Mouse (Mus musculus) liver, postnatal 0 days (tissue): Measurements from ENCODE around the gene Dzip1. TPM values are rescaled to one million over a fixed set of nuclear protein-coding genes. Genes with fewer than 3 reads are reported as not detected.

ENCODE experiments used
- ATAC-seq: fragments of 200-750 bp; cut with Nextera tagmentation; 2 replicates; pipeline ENCODE4 v1.8.0; 2017; ENCODE audit warnings: mild to moderate bottlenecking, moderate library complexity
- DNase-seq: peaks from one replicate; pipeline ENCODE4 v3.0.0-alpha.2; 2016
- H3K27ac ChIP-seq: fragments of 300-500 bp; sonication (generic); 2 replicates; pipeline ENCODE4 v1.5.1; 2014; ENCODE audit warnings: antibody characterized with exemption, moderate library complexity, mild to moderate bottlenecking, low read depth
- H3K27me3 ChIP-seq: fragments of 300-500 bp; sonication (generic); 2 replicates; pipeline ENCODE4 v1.6.1; 2014; ENCODE audit warnings: low read length, control low read depth, mixed read lengths; ENCODE audit not compliant: insufficient read depth
- H3K36me3 ChIP-seq: fragments of 300-500 bp; sonication (generic); replicated peaks from 2 replicates; pipeline ENCODE4 v1.6.1; 2014; ENCODE audit warnings: mild to moderate bottlenecking, control low read depth, low read length, moderate library complexity, mixed read lengths; ENCODE audit not compliant: insufficient read depth
- H3K4me1 ChIP-seq: fragments of 300-500 bp; sonication (generic); 2 replicates; pipeline ENCODE4 v1.6.1; 2014; ENCODE audit warnings: antibody characterized with exemption, mild to moderate bottlenecking, control low read depth; ENCODE audit not compliant: insufficient read depth
- H3K4me2 ChIP-seq: fragments of 300-500 bp; sonication (generic); 2 replicates; pipeline ENCODE4 v1.6.1; 2014; ENCODE audit warnings: low read depth, mild to moderate bottlenecking, low read length, moderate library complexity, mixed read lengths
- H3K4me3 ChIP-seq: fragments of 300-500 bp; sonication (generic); 2 replicates; pipeline ENCODE4 v1.5.1; 2014; ENCODE audit warnings: low read depth, low read length
- H3K9ac ChIP-seq: fragments of 300-500 bp; sonication (generic); replicated peaks from 2 replicates; pipeline ENCODE4 v1.6.1; 2014; ENCODE audit warnings: mild to moderate bottlenecking, moderate library complexity
- H3K9me3 ChIP-seq: fragments of 300-500 bp; sonication (generic); 2 replicates; pipeline ENCODE4 v1.6.1; 2016; ENCODE audit warnings: mild to moderate bottlenecking, control low read depth, low read length, mixed read lengths
- CTCF ChIP-seq: sonication (generic); IDR thresholded peaks from 2 replicates; pipeline ENCODE4 v1.5.1; 2016; ENCODE audit warnings: antibody characterized with exemption, low read depth
- EP300 ChIP-seq: IDR thresholded peaks from 2 replicates; pipeline ENCODE4 v1.6.1; 2016; ENCODE audit warnings: antibody characterized with exemption, low read depth, mild to moderate bottlenecking
- WGBS: fragments of 180-500 bp; shearing (Covaris S2); extraction: QIAGEN DNeasy Blood & Tissue Kit; methylation state at CpG from one replicate; pipeline ENCODE4 v1.1.7; 2014; ENCODE audit not compliant: insufficient replicate concordance; 5-methylcytosine and 5-hydroxymethylcytosine counted together
- polyA plus RNA-seq: library from polyadenylated mRNA; unstranded; fragments of >200 nt; fragmentation: Nextera tagmentation; extraction: Ambion mirVana; gene quantifications from 2 replicates; pipeline ENCODE4 v1.2.1, GENCODE M21; 2015

Gene Dzip1
- polyA plus RNA-seq, 1 experiment from 2014 or later = 0.42 TPM

DNA sequence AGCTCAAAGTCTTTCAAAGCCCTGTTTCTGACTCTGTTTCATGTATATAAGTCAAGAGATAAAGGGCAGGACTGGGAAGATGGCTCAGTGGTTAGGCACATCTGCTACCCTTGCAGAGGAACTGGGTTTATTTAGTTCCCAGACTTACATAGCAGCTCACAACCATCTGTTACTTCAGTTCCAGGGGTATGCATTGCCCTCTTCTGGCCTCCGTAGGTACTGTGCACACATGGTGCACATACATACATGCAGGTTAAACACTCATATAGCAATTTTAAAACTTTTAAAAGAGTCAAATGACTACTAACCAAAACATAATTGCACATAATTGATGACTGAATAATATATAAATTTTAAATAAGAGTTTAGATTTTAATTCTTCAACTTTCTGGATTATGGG, 24.3 kb downstream of the Dzip1 start:
- ATAC-seq = no peak
- Histone ChIP-seq H3K9me3 (no peaks in the 10 kb centered on the region), H3K27me3 (no peaks in the 10 kb centered on the region), H3K4me3 (no peak overlapping the region), H3K36me3 (no peaks in the 10 kb centered on the region), H3K27ac (no peak overlapping the region), H3K4me1 (no peaks in the 10 kb centered on the region), H3K4me2 (no peak overlapping the region), H3K9ac (no peak overlapping the region)
- WGBS = 93% methylated on average over 1 of the region's 1 CpGs
- no peak for TF ChIP-seq EP300
- TF ChIP-seq CTCF = peak; percentile 34; the same call in 1 of the 2 replicates
- DNase-seq = no peak

DNA sequence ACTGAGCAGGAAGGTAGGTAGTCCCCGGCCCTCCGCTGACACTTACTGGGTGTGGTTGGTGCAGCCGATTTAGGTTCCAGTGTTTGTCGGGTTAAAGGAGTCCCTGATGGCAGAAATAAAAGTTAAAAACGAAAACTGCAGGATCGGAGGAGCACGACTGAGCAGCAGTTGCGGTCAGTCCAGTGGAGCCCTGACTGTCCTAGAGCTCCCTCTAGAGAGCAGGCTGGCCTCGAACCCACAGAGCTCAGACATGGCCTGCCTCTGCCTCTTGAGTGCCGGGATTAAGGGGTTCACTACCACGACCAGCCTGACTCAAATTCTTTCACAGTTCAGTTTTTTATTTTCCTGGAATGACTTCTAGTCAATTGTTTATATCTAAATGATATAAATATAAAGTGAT, 25.3 kb downstream of the Dzip1 start:
- no peak overlapping the region for H3K9ac ChIP-seq
- ATAC-seq (no peak), DNase-seq (no peak)
- H3K9me3 ChIP-seq = no peaks in the 10 kb centered on the region
- no peak overlapping the region for H3K27ac ChIP-seq
- TF ChIP-seq CTCF (peak; percentile 31), EP300 (no peak)
- H3K4me3 ChIP-seq = no peak overlapping the region
- no peaks in the 10 kb centered on the region for H3K36me3 ChIP-seq
- no peaks in the 10 kb centered on the region for H3K27me3 ChIP-seq
- H3K4me1 ChIP-seq = no peaks in the 10 kb centered on the region
- no peak overlapping the region for H3K4me2 ChIP-seq
- WGBS = 72% methylated on average over 11 of the region's 11 CpGs

DNA sequence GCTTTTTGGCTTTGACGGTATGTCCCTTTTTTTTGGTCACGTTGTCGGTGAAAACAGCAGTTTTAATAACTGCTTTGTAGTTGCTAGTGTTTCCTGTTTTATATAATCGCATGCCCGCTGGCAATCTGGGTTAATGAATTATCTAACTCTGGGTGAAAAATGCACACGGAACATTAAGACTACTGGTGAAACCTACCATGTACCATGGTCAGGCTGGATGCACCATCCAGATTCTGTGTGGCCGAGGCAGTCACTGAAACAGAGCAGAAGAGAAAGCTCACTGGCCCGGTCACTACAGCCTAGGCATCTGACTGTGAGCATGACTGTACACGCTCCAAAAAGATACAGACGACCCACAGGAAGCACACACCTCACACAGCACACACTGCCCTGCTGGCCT, 29.6 kb downstream of the Dzip1 start:
- WGBS = 83% methylated on average over 10 of the region's 10 CpGs
- ATAC-seq (no peak), DNase-seq (no peak)
- no peak overlapping the region for H3K27ac ChIP-seq
- H3K9me3 ChIP-seq = no peaks in the 10 kb centered on the region
- no peak overlapping the region for H3K4me3 ChIP-seq
- no peak overlapping the region for H3K4me2 ChIP-seq
- no peaks in the 10 kb centered on the region for H3K36me3 ChIP-seq
- no peak for TF ChIP-seq EP300
- no peaks in the 10 kb centered on the region for H3K4me1 ChIP-seq
- no peak overlapping the region for H3K9ac ChIP-seq
- no peaks in the 10 kb centered on the region for H3K27me3 ChIP-seq

DNA sequence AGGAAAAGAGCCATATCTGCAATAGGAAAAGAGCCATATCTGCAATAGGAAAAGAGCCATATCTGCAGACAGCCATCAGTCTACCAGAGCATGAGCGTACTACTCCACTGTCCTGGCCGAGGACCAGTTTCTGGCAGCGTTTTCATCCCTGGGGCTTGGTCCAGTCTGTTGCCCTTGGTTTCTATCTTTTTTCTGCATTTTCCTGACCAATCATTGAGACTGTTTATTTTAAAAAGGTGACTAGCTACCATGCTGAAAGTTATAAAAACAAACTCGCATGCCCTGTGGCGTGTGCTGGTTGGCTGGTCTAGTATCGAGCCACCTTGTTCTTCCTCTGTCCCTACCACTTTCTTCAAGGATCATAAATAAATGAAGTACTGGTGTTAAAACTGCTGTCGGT, 30.0 kb downstream of the Dzip1 start:
- TF ChIP-seq CTCF = no peak
- no peak for TF ChIP-seq EP300
- H3K4me3 ChIP-seq = no peak overlapping the region
- no peak overlapping the region for H3K27ac ChIP-seq
- H3K27me3 ChIP-seq = no peaks in the 10 kb centered on the region
- WGBS = 87% methylated on average over 7 of the region's 7 CpGs
- H3K36me3 ChIP-seq = no peaks in the 10 kb centered on the region
- no peak for DNase-seq
- H3K4me1 ChIP-seq = no peaks in the 10 kb centered on the region
- no peak overlapping the region for H3K4me2 ChIP-seq
- no peak overlapping the region for H3K9ac ChIP-seq
- no peaks in the 10 kb centered on the region for H3K9me3 ChIP-seq
- ATAC-seq = no peak

DNA sequence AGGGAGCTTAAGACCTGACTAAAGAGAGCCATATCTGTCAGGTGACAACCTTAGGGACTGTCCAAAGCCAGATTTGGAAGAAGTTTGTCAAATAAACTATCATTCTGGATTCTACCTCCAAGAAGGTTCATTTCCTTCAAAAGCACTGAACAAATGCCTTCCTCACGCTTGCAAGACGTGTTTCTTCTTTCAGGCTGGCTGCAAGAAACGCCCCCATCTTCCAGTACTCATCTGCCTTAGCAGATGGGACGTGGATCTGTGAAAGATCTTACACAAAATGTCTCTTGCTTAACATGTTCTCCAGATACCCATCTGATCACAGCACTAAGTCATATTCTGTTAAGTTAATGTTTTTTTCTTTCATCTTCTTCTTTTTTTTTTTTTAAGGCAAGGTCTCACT, 35.2 kb downstream of the Dzip1 start:
- H3K4me1 ChIP-seq = no peaks in the 10 kb centered on the region
- H3K9ac ChIP-seq = no peak overlapping the region
- H3K36me3 ChIP-seq = no peaks in the 10 kb centered on the region
- 84% methylated on average over 4 of the region's 4 CpGs for WGBS
- no peak for TF ChIP-seq CTCF
- no peak for TF ChIP-seq EP300
- no peaks in the 10 kb centered on the region for H3K9me3 ChIP-seq
- ATAC-seq (no peak), DNase-seq (no peak)
- H3K4me2 ChIP-seq = no peak overlapping the region
- no peak overlapping the region for H3K4me3 ChIP-seq
- no peak overlapping the region for H3K27ac ChIP-seq
- H3K27me3 ChIP-seq = no peaks in the 10 kb centered on the region

DNA sequence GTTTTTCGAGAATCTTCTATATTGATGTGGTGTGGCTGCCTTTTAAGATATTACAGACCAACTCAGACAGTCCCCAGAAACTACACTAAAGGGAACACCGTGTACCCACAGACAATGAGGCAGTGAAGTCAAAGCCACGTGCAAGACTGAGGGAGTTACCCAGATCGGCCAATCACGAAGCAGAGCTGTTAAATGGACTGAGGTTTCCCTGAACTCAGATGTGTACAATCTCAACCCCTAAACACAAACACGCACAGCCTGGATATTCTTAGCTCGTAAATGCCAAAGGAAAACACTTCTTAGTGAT, 41.1 kb downstream of the Dzip1 start:
- WGBS = 46% methylated on average over 7 of the region's 7 CpGs
- ATAC-seq (peak; percentile 82), DNase-seq (no peak)
- Histone ChIP-seq H3K9me3 (no peaks in the 10 kb centered on the region), H3K4me3 (no peak overlapping the region), H3K9ac (no peak overlapping the region), H3K4me1 (no peaks in the 10 kb centered on the region), H3K27ac (peak overlapping the region; percentile 30; the same call in 1 of the 2 replicates), H3K36me3 (no peaks in the 10 kb centered on the region), H3K27me3 (no peaks in the 10 kb centered on the region), H3K4me2 (0 out of 2 replicates have a peak overlapping the region, but pooled peaks have one; percentile 53)
- no peak for TF ChIP-seq CTCF
- TF ChIP-seq EP300 = peak; percentile 61; the same call in 1 of the 2 replicates
